ENCODE assay signal across 9 mouse cellular contexts in the genomic region with DNA sequence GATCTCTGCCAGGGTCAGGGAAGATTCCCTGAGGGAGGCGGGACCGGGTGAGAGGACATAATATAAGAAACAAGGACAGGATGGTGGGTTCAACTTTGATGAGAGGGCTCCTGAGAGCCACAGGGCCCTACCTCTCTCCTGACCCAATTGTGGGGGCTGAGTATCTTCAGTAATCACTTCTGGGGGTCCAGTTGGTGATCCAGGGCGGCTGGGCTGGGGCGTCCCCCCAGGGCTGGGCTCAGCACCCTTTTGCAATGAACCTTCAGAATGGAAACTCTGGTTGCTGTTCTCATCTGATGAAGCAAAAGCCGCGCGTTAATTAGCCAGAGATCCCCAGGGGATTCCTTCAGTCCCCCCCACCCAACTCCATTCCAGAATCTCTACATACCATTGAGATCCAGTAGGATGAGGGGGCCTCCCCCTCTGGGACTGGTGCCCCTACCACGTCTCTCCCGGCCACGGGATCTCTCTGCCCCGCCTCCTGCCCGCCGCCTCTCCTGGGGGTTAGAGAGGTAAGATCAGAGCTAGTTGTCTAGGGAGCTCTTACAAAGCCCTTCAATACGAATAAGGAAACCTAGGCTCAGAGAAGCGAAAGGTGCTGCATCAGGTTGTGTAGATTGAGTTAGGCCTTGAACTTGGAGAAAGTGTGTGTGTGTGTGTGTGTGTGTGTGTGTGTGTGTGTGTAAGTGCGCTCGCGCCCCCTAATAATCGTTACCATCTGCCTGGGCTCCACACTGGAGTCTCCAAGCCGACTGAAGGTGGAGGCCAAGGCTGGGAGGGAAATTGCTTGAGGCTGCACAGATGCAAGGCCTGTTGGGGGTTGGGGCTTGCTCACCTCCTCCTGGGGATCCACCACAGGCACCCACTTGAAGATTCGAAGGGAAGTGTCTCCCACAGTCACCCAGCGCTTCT. TPM values are rescaled to one million over a fixed set of nuclear protein-coding genes. Genes with fewer than 3 reads are reported as not detected.
A peak's percentile ranks its signal among the peaks of the same experiment; 100 is the strongest.
DNase-seq lines count a peak whose midpoint lies in the region; ATAC-seq and TF ChIP-seq lines count a peak whose summit lies in the region.
"Had no signal": no experiment of that assay in that cellular context is flagged by ENCODE, and none has a peak within 500 bp of the region (broad histone marks: within the 10 kb centered on the region; RNA-seq: fewer than 3 reads in every experiment).

No protein-coding gene starts in this region.

- peak overlapping the region; percentile 83 for H3K4me3 ChIP-seq in heart, postnatal 0 days (ENCODE audit: low read depth, low read length)
- peak overlapping the region; percentile 76 for H3K4me3 ChIP-seq in liver, embryonic 15.5 days (replicated peaks)

- TF ChIP-seq CTCF in heart, postnatal 0 days (IDR thresholded peaks at IDR 0.05; ENCODE audit: low read depth) = no peak

- no peak for TF ChIP-seq EP300 in heart, postnatal 0 days (IDR thresholded peaks at IDR 0.05; ENCODE audit: low read depth)

- ATAC-seq in heart, postnatal 0 days (ENCODE audit: insufficient read depth, low read depth) = no peak
- ATAC-seq in liver, embryonic 15.5 days (ENCODE audit: insufficient read depth) = no peak

- H3K36me3 ChIP-seq in heart, postnatal 0 days (replicated peaks; ENCODE audit: control insufficient read depth, insufficient read depth, low read length) = peaks cover 25% of the 10 kb centered on the region
- H3K36me3 ChIP-seq in liver, embryonic 15.5 days (replicated peaks) = peaks cover 20% of the 10 kb centered on the region; the same call in 1 of the 2 replicates

- WGBS in heart, postnatal 0 days = 33% methylated on average over 22 of the region's 22 CpGs
- 36% methylated on average over 22 of the region's 22 CpGs for WGBS in liver, embryonic 15.5 days (ENCODE audit: insufficient replicate concordance)

- no peaks in the 10 kb centered on the region for H3K27me3 ChIP-seq in heart, postnatal 0 days (ENCODE audit: control insufficient read depth, insufficient read depth, low read length)
- no peaks in the 10 kb centered on the region for H3K27me3 ChIP-seq in liver, embryonic 15.5 days

- peak; percentile 39 to 66 for DNase-seq in adrenal gland, adult (ENCODE audit: inconsistent age in 2 of 2, low spot score in 1 of 2)
- no peak for DNase-seq in adrenal gland, adult 8-10 months
- DNase-seq in ovary, adult 18-20 months (ENCODE audit: low spot score) = peak; percentile 17
- no peak for DNase-seq in ovary, postnatal 36 days (ENCODE audit: low spot score)
- no peak for DNase-seq in heart, postnatal 0 days (ENCODE audit: low spot score)
- peak; percentile 57 for DNase-seq in thymus, postnatal 14 days
- no peak for DNase-seq in frontal cortex, postnatal 14 days (ENCODE audit: low spot score in 2 of 2)

- H3K4me1 ChIP-seq in heart, postnatal 0 days (ENCODE audit: control insufficient read depth, insufficient read depth) = peaks cover 14% of the 10 kb centered on the region
- H3K4me1 ChIP-seq in liver, embryonic 15.5 days (replicated peaks) = peaks cover 55% of the 10 kb centered on the region

- H3K27ac ChIP-seq in heart, postnatal 0 days (ENCODE audit: low read depth) = peak overlapping the region; percentile 96
- H3K27ac ChIP-seq in liver, embryonic 15.5 days (replicated peaks) = peak overlapping the region; percentile 89

- no peaks in the 10 kb centered on the region for H3K9me3 ChIP-seq in heart, postnatal 0 days (replicated peaks; ENCODE audit: control insufficient read depth, low read length)
- no peaks in the 10 kb centered on the region for H3K9me3 ChIP-seq in liver, embryonic 15.5 days (replicated peaks)

- peak overlapping the region; percentile 78 for H3K9ac ChIP-seq in heart, postnatal 0 days (replicated peaks; ENCODE audit: low read depth, low read length)
- H3K9ac ChIP-seq in liver, embryonic 15.5 days = peak overlapping the region; percentile 71

- peak overlapping the region; percentile 72 for H3K4me2 ChIP-seq in heart, postnatal 0 days (ENCODE audit: low read depth, low read length)
- peak overlapping the region; percentile 97 for H3K4me2 ChIP-seq in liver, embryonic 15.5 days

RNA-seq across cellular contexts. Expression of gene Bcl7c, which starts 1.4 kb away (rescaled TPM):
- 100 to 1,000 TPM in 2 of 4 experiments, 10 to 100 TPM in 2; 75.9 to 120 (median 98.1) TPM for total RNA-seq in adrenal gland, adult 8-10 months (2022)
- total RNA-seq in heart, postnatal 0 days (2014; rRNA removed; ENCODE audit: low replicate concordance) = 19.3 and 32.4 TPM in 2 replicates
- 25.6 and 27.6 TPM in 2 replicates for polyA plus RNA-seq in heart, postnatal 0 days (2015; fragmentation: Nextera tagmentation; extraction: Ambion mirVana)
- 22.9 and 23.7 TPM in 2 replicates for polyA plus RNA-seq in liver, embryonic 15.5 days (2015; fragmentation: Nextera tagmentation; extraction: Ambion mirVana)

RNA-seq across cellular contexts. Expression of gene Ctf1, which starts 5.2 kb away (rescaled TPM):
- 1 to 10 TPM; 2.2 to 4.5 (median 2.7) TPM for total RNA-seq in adrenal gland, adult 8-10 months (2022)
- 9.3 and 11.1 TPM in 2 replicates for total RNA-seq in heart, postnatal 0 days (2014; rRNA removed; ENCODE audit: low replicate concordance)
- polyA plus RNA-seq in heart, postnatal 0 days (2015; fragmentation: Nextera tagmentation; extraction: Ambion mirVana) = 2.6 and 3.1 TPM in 2 replicates
- 2.7 and 2.8 TPM in 2 replicates for polyA plus RNA-seq in liver, embryonic 15.5 days (2015; fragmentation: Nextera tagmentation; extraction: Ambion mirVana)

RNA-seq across cellular contexts. Expression of gene Ctf2, which starts 24.7 kb away (rescaled TPM):
- not detected for total RNA-seq in adrenal gland, adult 8-10 months (2022)
- not detected in 2 replicates for total RNA-seq in heart, postnatal 0 days (2014; rRNA removed; ENCODE audit: low replicate concordance)
- not detected in 2 replicates for polyA plus RNA-seq in heart, postnatal 0 days (2015; fragmentation: Nextera tagmentation; extraction: Ambion mirVana)
- 0.06 and 0.10 TPM in 2 replicates for polyA plus RNA-seq in liver, embryonic 15.5 days (2015; fragmentation: Nextera tagmentation; extraction: Ambion mirVana)
- polyA plus RNA-seq: large intestine, adult 2 months had no signal

RNA-seq across cellular contexts. Expression of gene Fbxl19, which starts 37.0 kb away (rescaled TPM):
- 10 to 100 TPM; 13.5 to 18.6 (median 16.5) TPM for total RNA-seq in adrenal gland, adult 8-10 months (2022)
- 8.9 and 21.6 TPM in 2 replicates for total RNA-seq in heart, postnatal 0 days (2014; rRNA removed; ENCODE audit: low replicate concordance)
- 0.42 and 0.56 TPM in 2 replicates for polyA plus RNA-seq in heart, postnatal 0 days (2015; fragmentation: Nextera tagmentation; extraction: Ambion mirVana)
- polyA plus RNA-seq in liver, embryonic 15.5 days (2015; fragmentation: Nextera tagmentation; extraction: Ambion mirVana) = 2.8 and 2.9 TPM in 2 replicates

Comparison
In these comparisons a context has a peak if more than half of its experiments do, and no peak if none do; other contexts are left out.
1. DNase-seq: peak in adrenal gland, adult (2 of 2), ovary, adult 18-20 months (single experiment) and thymus, postnatal 14 days (single experiment); none in adrenal gland, adult 8-10 months (single experiment), ovary, postnatal 36 days (single experiment), heart, postnatal 0 days (single experiment) and frontal cortex, postnatal 14 days (0 of 2).